Mouse (Mus musculus) heart, postnatal 0 days (tissue): ENCODE data around the gene Znrd1. TPM values are rescaled to one million over a fixed set of nuclear protein-coding genes. Genes with fewer than 3 reads are reported as not detected.
A peak's percentile ranks its signal among the peaks of the same experiment; 100 is the strongest.
"Not testable (repeated sequence)": the region's sequence is repeated elsewhere in the genome, so short reads cannot be mapped to it uniquely, and the experiment has no call there.

Experiments
- ATAC-seq: fragments of 200-750 bp; cut with Nextera tagmentation; 2 replicates; pipeline ENCODE4 v1.8.0; 2017; ENCODE audit warnings: low read depth, moderate number of reproducible peaks, moderate library complexity; ENCODE audit not compliant: insufficient read depth
- DNase-seq: peaks from one replicate; pipeline ENCODE4 v3.0.0-alpha.2; 2016; ENCODE audit warnings: low spot score
- H3K27ac ChIP-seq: fragments of 300-500 bp; sonication (generic); 2 replicates; pipeline ENCODE4 v1.5.1; 2014; ENCODE audit warnings: low read depth, mild to moderate bottlenecking
- H3K27me3 ChIP-seq: fragments of 300-500 bp; sonication (generic); 2 replicates; pipeline ENCODE4 v1.6.1; 2014; ENCODE audit warnings: low read length, mixed read lengths; ENCODE audit not compliant: control insufficient read depth, insufficient read depth
- H3K36me3 ChIP-seq: fragments of 300-500 bp; sonication (generic); replicated peaks from 2 replicates; pipeline ENCODE4 v1.6.1; 2014; ENCODE audit warnings: low read length, mixed read lengths; ENCODE audit not compliant: control insufficient read depth, insufficient read depth
- H3K4me1 ChIP-seq: fragments of 300-500 bp; sonication (generic); 2 replicates; pipeline ENCODE4 v1.6.1; 2014; ENCODE audit warnings: antibody characterized with exemption; ENCODE audit not compliant: control insufficient read depth, insufficient read depth
- H3K4me2 ChIP-seq: fragments of 300-500 bp; sonication (generic); 2 replicates; pipeline ENCODE4 v1.6.1; 2014; ENCODE audit warnings: low read depth, mild to moderate bottlenecking, low read length, moderate library complexity
- H3K4me3 ChIP-seq: fragments of 300-500 bp; sonication (generic); 2 replicates; pipeline ENCODE4 v1.5.1; 2014; ENCODE audit warnings: low read depth, low read length
- H3K9ac ChIP-seq: fragments of 300-500 bp; sonication (generic); replicated peaks from 2 replicates; pipeline ENCODE4 v1.6.1; 2014; ENCODE audit warnings: low read depth, low read length, mixed read lengths
- H3K9me3 ChIP-seq: fragments of 300-500 bp; sonication (generic); replicated peaks from 2 replicates; pipeline ENCODE4 v1.6.1; 2016; ENCODE audit warnings: low read length; ENCODE audit not compliant: control insufficient read depth
- CTCF ChIP-seq: IDR thresholded peaks from 2 replicates; pipeline ENCODE4 v1.5.1; 2016; ENCODE audit warnings: antibody characterized with exemption, control low read depth, low read depth
- EP300 ChIP-seq: IDR thresholded peaks from 2 replicates; pipeline ENCODE4 v1.6.1; 2016; ENCODE audit warnings: antibody characterized with exemption, low read depth
- whole genome bisulfite sequencing: fragments of 180-500 bp; shearing (Covaris S2); extraction: QIAGEN DNeasy Blood & Tissue Kit; methylation state at CpG from one replicate; pipeline ENCODE4 v1.1.7; 2014; 5-methylcytosine and 5-hydroxymethylcytosine counted together
- polyA plus RNA-seq: library from polyadenylated mRNA; unstranded; fragments of >200 nt; fragmentation: Nextera tagmentation; extraction: Ambion mirVana; gene quantifications from 2 replicates; pipeline ENCODE4 v1.2.1, GENCODE M21; 2015
- total RNA-seq: library from RNA; depleted of rRNA; stranded (reverse); fragments of >200 nt; gene quantifications from 2 replicates; pipeline ENCODE4 v1.2.3, GENCODE M21; 2014; ENCODE audit warnings: low replicate concordance

Znrd1 gene
- total and polyA plus RNA-seq, 2 experiments from 2014 or later = 13.4 to 33.6 TPM

GRCm38 (mm10) chr17:36997033-36997735, 38.8 kb upstream of the Znrd1 start:
- H3K4me2 ChIP-seq = no peak overlapping the region
- H3K4me1 ChIP-seq = no peaks in the 10 kb centered on the region
- no peak overlapping the region for H3K27ac ChIP-seq
- H3K4me3 ChIP-seq = no peak overlapping the region
- 22% methylated on average over 7 of the region's 7 CpGs for WGBS
- H3K9me3 ChIP-seq = no peaks in the 10 kb centered on the region
- no peaks in the 10 kb centered on the region for H3K27me3 ChIP-seq
- H3K9ac ChIP-seq = no peak overlapping the region
- no peaks in the 10 kb centered on the region for H3K36me3 ChIP-seq
- TF ChIP-seq EP300 (no peak), CTCF (peak; percentile 81)
- DNase-seq (peak; percentile 18), ATAC-seq (no peak)

- Histone ChIP-seq H3K27ac (no peak overlapping the region), H3K9ac (no peak overlapping the region), H3K27me3 (no peaks in the 10 kb centered on the region), H3K9me3 (no peaks in the 10 kb centered on the region), H3K4me1 (no peaks in the 10 kb centered on the region), H3K4me2 (no peak overlapping the region), H3K36me3 (no peaks in the 10 kb centered on the region), H3K4me3 (no peak overlapping the region)
- WGBS = 63% methylated on average over 3 of the region's 3 CpGs
- TF ChIP-seq CTCF = no peak
- TF ChIP-seq EP300 = no peak
- DNase-seq (no peak), ATAC-seq (no peak)
These were observed 37.1 kb upstream of the Znrd1 start for GRCm38 (mm10) chr17:36995448-36995847.

GRCm38 (mm10) chr17:36994528-36994927, 36.2 kb upstream of the Znrd1 start:
- Histone ChIP-seq H3K4me2 (no peak overlapping the region), H3K27me3 (peaks cover under 1% of the 10 kb centered on the region; the same call in 1 of the 2 replicates), H3K4me1 (no peaks in the 10 kb centered on the region), H3K9me3 (no peaks in the 10 kb centered on the region), H3K4me3 (no peak overlapping the region), H3K9ac (no peak overlapping the region), H3K27ac (no peak overlapping the region), H3K36me3 (no peaks in the 10 kb centered on the region)
- ATAC-seq (no peak), DNase-seq (no peak)
- TF ChIP-seq EP300 (no peak), CTCF (no peak)
- 75% methylated on average over 2 of the region's 2 CpGs for WGBS

- DNase-seq (no peak), ATAC-seq (no peak)
- Histone ChIP-seq H3K9ac (no peak overlapping the region), H3K9me3 (no peaks in the 10 kb centered on the region), H3K27ac (no peak overlapping the region), H3K4me3 (no peak overlapping the region), H3K36me3 (no peaks in the 10 kb centered on the region), H3K4me2 (no peak overlapping the region), H3K4me1 (no peaks in the 10 kb centered on the region), H3K27me3 (peaks cover 8% of the 10 kb centered on the region)
- WGBS = 90% methylated on average over 4 of the region's 4 CpGs
- no peak for TF ChIP-seq EP300
- no peak for TF ChIP-seq CTCF
These were observed 35.5 kb upstream of the Znrd1 start for GRCm38 (mm10) chr17:36993770-36994325.

GRCm38 (mm10) chr17:36992336-36993104, 34.2 kb upstream of the Znrd1 start:
- H3K4me3 ChIP-seq = no peak overlapping the region
- DNase-seq (no peak), ATAC-seq (no peak)
- H3K4me1 ChIP-seq = no peaks in the 10 kb centered on the region
- WGBS = 48% methylated on average over 3 of the region's 3 CpGs
- no peaks in the 10 kb centered on the region for H3K9me3 ChIP-seq
- H3K36me3 ChIP-seq = no peaks in the 10 kb centered on the region
- H3K4me2 ChIP-seq = no peak overlapping the region
- peaks cover 21% of the 10 kb centered on the region for H3K27me3 ChIP-seq
- TF ChIP-seq CTCF = no peak
- no peak for TF ChIP-seq EP300
- no peak overlapping the region for H3K27ac ChIP-seq
- H3K9ac ChIP-seq = no peak overlapping the region

GRCm38 (mm10) chr17:36990630-36991029, 32.3 kb upstream of the Znrd1 start:
- H3K4me3 ChIP-seq, H3K36me3 ChIP-seq, H3K4me1 ChIP-seq, H3K4me2 ChIP-seq, ATAC-seq, DNase-seq, H3K27ac ChIP-seq, H3K9me3 ChIP-seq, H3K9ac ChIP-seq: not testable (repeated sequence)
- 96% methylated on average over 5 of the region's 6 CpGs for WGBS
- peaks cover 23% of the 10 kb centered on the region for H3K27me3 ChIP-seq
